Mouse (Mus musculus): Measurements from ENCODE around the gene Zfp536.

Zfp536 gene

DNA sequence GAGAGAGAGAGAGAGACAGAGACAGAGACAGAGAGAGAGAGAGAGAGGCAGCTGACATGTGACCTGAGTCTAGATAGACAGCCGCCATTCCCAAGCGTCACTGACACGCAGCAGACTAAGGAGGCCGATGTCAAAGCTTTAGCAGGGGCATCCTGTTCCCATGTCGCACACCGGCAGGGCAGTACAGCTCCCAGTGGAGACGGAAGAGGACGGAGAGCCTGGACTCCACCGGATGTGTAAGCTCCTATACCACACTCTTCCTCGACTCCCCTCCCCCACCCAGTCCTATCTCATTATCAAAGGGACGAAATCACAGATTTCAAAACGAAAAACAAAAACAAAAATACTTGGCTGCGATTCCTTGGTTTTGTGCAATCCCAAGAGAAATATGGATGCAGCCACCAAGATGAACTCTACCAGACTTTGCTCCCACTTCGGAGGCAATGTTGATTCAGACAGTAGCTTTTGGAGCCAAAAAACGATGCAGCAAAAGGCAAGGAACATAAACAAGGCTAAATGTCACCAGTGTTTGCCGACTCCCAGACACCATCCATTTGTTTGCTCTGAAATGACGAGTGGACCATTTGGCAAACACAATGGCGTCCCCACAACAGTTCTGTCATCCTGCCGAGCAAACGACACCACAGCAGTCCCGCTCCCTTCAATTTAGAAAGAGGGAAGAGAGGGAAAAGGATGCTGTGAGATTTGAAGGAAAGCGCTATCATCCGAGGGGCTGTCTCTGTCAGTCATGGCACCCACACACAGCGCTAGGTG is 299.9 kb downstream of the Zfp536 start:
- DNase-seq (ENCODE audit: extremely low spot score, low spot score), result no peak

- no peak for DNase-seq (ENCODE audit: extremely low spot score, low spot score)
Observed at GRCm38 (mm10) chr7:37471726-37472125, 301.7 kb downstream of the Zfp536 start.

GRCm38 (mm10) chr7:37466477-37467243 is 306.8 kb downstream of the Zfp536 start:
- no peak for DNase-seq (ENCODE audit: extremely low spot score, low spot score)

- DNase-seq (ENCODE audit: extremely low spot score, low spot score), result peak; percentile 58
Observed at GRCm38 (mm10) chr7:37464186-37464721, 309.2 kb downstream of the Zfp536 start.

DNA sequence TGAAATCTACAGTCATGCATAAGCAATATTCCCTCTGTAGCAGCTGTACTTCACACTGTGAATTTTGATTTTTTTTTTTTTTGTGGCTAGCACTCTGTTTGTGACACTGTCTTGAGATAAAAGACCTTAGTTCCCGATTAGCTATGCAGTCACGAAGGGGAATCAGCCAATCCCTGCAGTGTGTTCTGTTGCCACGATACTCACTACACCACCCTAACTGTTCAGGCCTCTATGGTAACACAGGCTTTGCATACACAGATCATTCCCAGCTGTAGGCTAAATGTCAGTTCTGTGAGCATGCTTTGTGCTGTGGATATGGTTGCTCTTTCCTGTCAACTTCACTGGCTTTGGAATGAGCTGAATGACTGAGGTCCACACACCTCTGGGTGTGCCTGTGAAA is 325.9 kb downstream of the Zfp536 start:
- no peak for DNase-seq (ENCODE audit: extremely low spot score, low spot score)

GRCm38 (mm10) chr7:37439912-37440311 is 333.5 kb downstream of the Zfp536 start:
- DNase-seq (ENCODE audit: extremely low spot score, low spot score), result no peak

GRCm38 (mm10) chr7:37439117-37439844 is 334.2 kb downstream of the Zfp536 start:
- peak; percentile 54 for DNase-seq (ENCODE audit: extremely low spot score, low spot score)

GRCm38 (mm10) chr7:37437887-37438286 is 335.6 kb downstream of the Zfp536 start:
- DNase-seq (ENCODE audit: extremely low spot score, low spot score), result no peak

DNA sequence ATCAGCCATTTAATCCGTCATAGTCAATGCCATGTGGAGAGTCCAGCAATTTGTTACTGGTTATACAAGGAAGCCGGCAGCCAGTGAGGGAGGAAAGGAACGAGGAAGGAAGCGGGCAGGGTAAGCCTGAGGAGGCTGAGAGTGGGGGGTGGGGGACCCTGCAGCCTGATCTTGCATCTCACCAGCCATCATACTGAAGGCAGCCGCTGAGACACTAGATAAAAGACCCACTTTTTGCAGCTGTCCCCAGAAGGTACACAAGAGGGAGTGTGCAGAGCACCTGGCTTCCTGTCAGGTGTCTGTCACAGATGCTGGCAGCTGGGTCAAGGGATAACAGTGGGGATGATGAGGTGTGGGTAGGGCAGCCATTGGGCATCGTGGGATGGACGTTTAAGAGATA is 340.3 kb downstream of the Zfp536 start:
- no peak for DNase-seq (ENCODE audit: extremely low spot score, low spot score)

GRCm38 (mm10) chr7:37431471-37431870 is 342.0 kb downstream of the Zfp536 start:
- DNase-seq (ENCODE audit: extremely low spot score, low spot score), result no peak

DNA sequence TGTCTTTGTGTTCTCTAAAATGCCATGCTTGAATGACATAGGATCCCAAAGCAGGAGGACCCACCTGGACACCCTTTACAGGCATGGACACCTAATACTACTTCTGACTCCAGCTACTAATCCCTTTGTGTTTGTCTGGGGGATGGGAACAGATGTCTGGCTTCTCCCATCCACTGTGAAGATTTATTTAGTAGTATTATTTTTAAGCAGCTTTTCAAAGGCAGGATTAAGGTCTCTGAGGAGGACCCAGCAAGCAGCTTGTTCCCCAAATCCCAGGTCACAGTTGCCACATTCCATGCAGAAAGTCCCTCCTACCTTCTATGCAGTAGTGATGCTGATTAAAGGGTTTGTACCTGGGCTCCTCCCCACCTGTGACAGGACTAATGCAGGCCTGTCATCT is 347.4 kb downstream of the Zfp536 start:
- no peak for DNase-seq (ENCODE audit: extremely low spot score, low spot score)

DNA sequence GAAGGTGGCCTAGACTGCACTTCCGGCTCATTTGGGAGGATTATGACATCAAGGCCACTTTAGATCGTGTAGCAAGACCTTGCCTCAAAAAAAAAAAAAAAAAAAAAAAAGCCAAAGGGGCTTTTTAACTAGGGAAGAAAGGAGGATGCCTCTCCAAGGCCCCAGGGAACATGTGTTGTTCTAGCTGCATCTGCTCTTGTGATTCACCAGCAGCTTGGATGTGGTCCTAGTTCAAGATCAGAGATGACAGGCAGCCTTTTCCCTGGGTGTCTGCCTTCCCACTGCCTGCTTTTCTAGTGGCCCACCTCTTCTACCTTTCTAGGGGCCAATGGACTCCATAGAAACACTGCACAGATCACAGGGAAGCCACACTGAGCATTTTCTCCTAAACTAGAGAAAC is 350.5 kb downstream of the Zfp536 start:
- DNase-seq (ENCODE audit: extremely low spot score, low spot score), result no peak
